Mouse (Mus musculus) ES-E14 (cell line): Measurements from ENCODE around the gene Polr2b. TPM values are rescaled to one million over a fixed set of nuclear protein-coding genes. Genes with fewer than 3 reads are reported as not detected.

Experiments
- DNase-seq: peaks from one replicate; pipeline ENCODE4 v3.0.0-alpha.2; 2013; ENCODE audit warnings: low read depth, low spot score
- H3K27ac ChIP-seq: 2 replicates; pipeline ENCODE4 v1.5.1; 2012; ENCODE audit warnings: low read depth, mild to moderate bottlenecking, low read length, moderate library complexity, mixed read lengths; ENCODE audit not compliant: poor library complexity, insufficient read depth, severe bottlenecking
- H3K36me3 ChIP-seq: 2 replicates; pipeline ENCODE4 v1.6.1; 2012; ENCODE audit warnings: mild to moderate bottlenecking, low read length, moderate library complexity, mixed read lengths; ENCODE audit not compliant: control insufficient read depth, poor library complexity, insufficient read depth, severe bottlenecking
- H3K4me1 ChIP-seq, 2 experiments: fragments of 150-350 bp in 1 of 2; sonication (generic) in 1 of 2; 2 replicates each; pipeline ENCODE4 v1.6.1; 2012; ENCODE audit warnings: low read length in 2 of 2, mild to moderate bottlenecking in 1 of 2, mixed read lengths in 1 of 2; ENCODE audit not compliant: control insufficient read depth in 2 of 2, insufficient read depth in 2 of 2, poor library complexity in 1 of 2
- H3K4me3 ChIP-seq, 2 experiments: fragments of 150-350 bp in 1 of 2; sonication (generic) in 1 of 2; 2 replicates each; pipeline ENCODE4 v1.5.1; 2012; ENCODE audit warnings: low read length in 2 of 2, low read depth in 1 of 2, mild to moderate bottlenecking in 1 of 2, mixed read lengths in 1 of 2; ENCODE audit not compliant: insufficient read depth in 1 of 2, poor library complexity in 1 of 2, severe bottlenecking in 1 of 2
- H3K9ac ChIP-seq: 2 replicates; pipeline ENCODE4 v1.6.1; 2012; ENCODE audit warnings: low read depth, mild to moderate bottlenecking, low read length, mixed read lengths; ENCODE audit not compliant: poor library complexity, insufficient read depth, severe bottlenecking
- H3K9me3 ChIP-seq: fragments of 150-350 bp; sonication (generic); 2 replicates; pipeline ENCODE4 v1.6.1; 2012; ENCODE audit warnings: low read depth, mild to moderate bottlenecking, low read length; ENCODE audit not compliant: control insufficient read depth, insufficient read depth
- CHD2 ChIP-seq: IDR thresholded peaks from 2 replicates; pipeline ENCODE4 v1.6.1; 2014; ENCODE audit warnings: mild to moderate bottlenecking, low read depth, low read length, inconsistent platforms
- HCFC1 ChIP-seq: IDR thresholded peaks from 2 replicates; pipeline ENCODE4 v1.6.1; 2012; ENCODE audit warnings: low read length, inconsistent platforms, borderline replicate concordance; ENCODE audit not compliant: insufficient read depth
- MAFK ChIP-seq: IDR thresholded peaks from 2 replicates; pipeline ENCODE4 v1.6.1; 2014; ENCODE audit warnings: mild to moderate bottlenecking, low read depth, low read length, inconsistent platforms; ENCODE audit not compliant: insufficient read depth
- ZC3H11A ChIP-seq: IDR thresholded peaks from 2 replicates; pipeline ENCODE4 v1.6.1; 2012; ENCODE audit warnings: low read depth, mild to moderate bottlenecking, inconsistent platforms, low read length, borderline replicate concordance
- ZNF384 ChIP-seq: IDR thresholded peaks from 2 replicates; pipeline ENCODE4 v1.6.1; 2012; ENCODE audit warnings: low read depth, low read length, inconsistent platforms
- in situ Hi-C, 2 experiments: fragments of 600-800 bp; cut with MboI; formaldehyde crosslinking; loops; one replicate each; pipeline ENCODE4 v1.15.1; 2025; ENCODE audit warnings: low sequenced_read_pairs in 2 of 2, inconsistent platforms in 1 of 2; ENCODE audit not compliant: unreplicated experiment in 2 of 2
- total RNA-seq: library from RNA; depleted of rRNA; stranded (reverse); fragments of 300-350 nt; gene quantifications from 2 replicates; pipeline ENCODE4 v1.2.3, GENCODE M21; 2012

The Polr2b gene
- total RNA-seq, 1 experiment: 184 TPM

- Histone ChIP-seq H3K9ac (no peak overlapping the region), H3K36me3 (no peaks in the 10 kb centered on the region), H3K4me1 (peaks cover 0 to 6% of the 10 kb centered on the region in 2 experiments; a peak in 1 of 4 replicates), H3K27ac (no peak overlapping the region), H3K9me3 (no peaks in the 10 kb centered on the region), H3K4me3 (no peak overlapping the region)
- TF ChIP-seq CHD2: no peak
- no peak for TF ChIP-seq ZNF384
- no peak for DNase-seq
- in situ Hi-C loops: no loop called here
Measured at GRCm38 (mm10) chr5:77385221-77385620, 75.3 kb downstream of the Polr2b start.

GRCm38 (mm10) chr5:77385900-77386595 is 76.1 kb downstream of the Polr2b start:
- Histone ChIP-seq H3K4me3 (no peak overlapping the region), H3K27ac (no peak overlapping the region), H3K36me3 (no peaks in the 10 kb centered on the region), H3K9ac (no peak overlapping the region), H3K9me3 (no peaks in the 10 kb centered on the region), H3K4me1 (peaks cover 0 to 6% of the 10 kb centered on the region in 2 experiments; a peak in 1 of 4 replicates)
- no peak for DNase-seq
- in situ Hi-C loops: no loop called here
- TF ChIP-seq MAFK: no peak
- TF ChIP-seq CHD2: no peak
- TF ChIP-seq ZNF384: no peak
- TF ChIP-seq ZC3H11A: no peak
- no peak for TF ChIP-seq HCFC1

GRCm38 (mm10) chr5:77386596-77387413 is 76.9 kb downstream of the Polr2b start:
- DNase-seq: no peak
- Histone ChIP-seq H3K9me3 (no peaks in the 10 kb centered on the region), H3K4me3 (no peak overlapping the region), H3K9ac (no peak overlapping the region), H3K36me3 (no peaks in the 10 kb centered on the region), H3K27ac (no peak overlapping the region), H3K4me1 (peaks cover 0 to 4% of the 10 kb centered on the region in 2 experiments; a peak in 1 of 4 replicates)
- TF ChIP-seq ZNF384 (no peak), HCFC1 (no peak), ZC3H11A (no peak), MAFK (no peak), CHD2 (no peak)
- in situ Hi-C loops: no loop called here

GRCm38 (mm10) chr5:77387414-77387704 is 77.4 kb downstream of the Polr2b start:
- TF ChIP-seq HCFC1: no peak
- TF ChIP-seq CHD2: no peak
- no peak for TF ChIP-seq ZC3H11A
- no peak for TF ChIP-seq ZNF384
- TF ChIP-seq MAFK: no peak
- H3K36me3 ChIP-seq: no peaks in the 10 kb centered on the region
- H3K4me1 ChIP-seq: no peaks in the 10 kb centered on the region
- no peak overlapping the region for H3K27ac ChIP-seq
- in situ Hi-C loops: no loop called here
- no peak for DNase-seq
- no peak overlapping the region for H3K9ac ChIP-seq
- H3K4me3 ChIP-seq: no peak overlapping the region
- no peaks in the 10 kb centered on the region for H3K9me3 ChIP-seq
